Mouse (Mus musculus): Measurements from ENCODE around the gene Piwil4. TPM values are rescaled to one million over a fixed set of nuclear protein-coding genes. Genes with fewer than 3 reads are reported as not detected.

Gene Piwil4
- total and polyA plus RNA-seq, 3 experiments: 0.04 to 0.11 TPM; not detected in 1

- no peak overlapping the region for H3K4me2 ChIP-seq (ENCODE audit: insufficient read depth, low read depth, poor library complexity, severe bottlenecking)
- dilution Hi-C loops (cut with MboI; ENCODE audit: extremely low pct_ligation_motif_present, extremely low pct_unique_long_range_greater_than_20kb, low sequenced_read_pairs): no loop called here
- peak; percentile 62 for DNase-seq (ENCODE audit: extremely low read depth)
- H3K27me3 ChIP-seq (replicated peaks): no peaks in the 10 kb centered on the region
- no peaks in the 10 kb centered on the region for H3K36me3 ChIP-seq (replicated peaks in 1 of 2; ENCODE audit: control insufficient read depth in 1 of 2, insufficient read depth in 1 of 2, low read length in 1 of 2)
- no peaks in the 10 kb centered on the region for H3K4me1 ChIP-seq (ENCODE audit: control insufficient read depth in 1 of 2, insufficient read depth in 2 of 2)
- no peaks in the 10 kb centered on the region for H3K9me3 ChIP-seq (replicated peaks; ENCODE audit: low read length)
- no peak overlapping the region for H3K9ac ChIP-seq (ENCODE audit: insufficient read depth, low read depth)
- TF ChIP-seq RAD21 (IDR thresholded peaks at IDR 0.05; ENCODE audit: low read depth, low read length) (peak; percentile 50), SMC3 (IDR thresholded peaks at IDR 0.05; ENCODE audit: low read depth, low read length) (0 out of 2 replicates have a peak, but pooled peaks have one; percentile 16), CTCF (conservative IDR thresholded peaks at IDR 0.05 in 1 of 2, IDR thresholded peaks at IDR 0.05 in 1 of 2; ENCODE audit: low read depth in 2 of 2, low read length in 2 of 2) (peak; percentile 43 to 60; a peak in 3 of 4 replicates), MXI1 (IDR thresholded peaks at IDR 0.05; ENCODE audit: low read depth, low read length) (no peak)
- in situ Hi-C loops (cut with MboI; ENCODE audit: low pct_ligation_motif_present, low pct_unique_long_range_greater_than_20kb, low sequenced_read_pairs): loop anchor here (25.0 kb wide), 1 partner anchor 811 kb away; no protein-coding TSS in a partner anchor
- no peaks in the 10 kb centered on the region for H3K79me2 ChIP-seq (replicated peaks; ENCODE audit: control insufficient read depth, extremely low read depth, insufficient read depth, poor library complexity, severe bottlenecking)
- no peak overlapping the region for H3K27ac ChIP-seq (ENCODE audit: insufficient read depth, low read depth)
- H3K4me3 ChIP-seq (replicated peaks in 1 of 3; ENCODE audit: low read depth in 2 of 3, low read length in 2 of 3, poor library complexity in 1 of 3): no peak overlapping the region
Observed at GRCm38 (mm10) chr9:14697903-14698302, 42.6 kb downstream of the Piwil4 start.

GRCm38 (mm10) chr9:14689376-14690108 lies 51.0 kb downstream of the Piwil4 start:
- dilution Hi-C loops (cut with MboI; ENCODE audit: extremely low pct_ligation_motif_present, extremely low pct_unique_long_range_greater_than_20kb, low sequenced_read_pairs) (no loop called here), in situ Hi-C loops (cut with MboI; ENCODE audit: low pct_ligation_motif_present, low pct_unique_long_range_greater_than_20kb, low sequenced_read_pairs) (loop anchor here (25.0 kb wide), 1 partner anchor 802 kb away; no protein-coding TSS in a partner anchor)
- Histone ChIP-seq H3K9me3 (replicated peaks; ENCODE audit: low read length) (no peaks in the 10 kb centered on the region), H3K27me3 (replicated peaks) (no peaks in the 10 kb centered on the region), H3K4me1 (ENCODE audit: control insufficient read depth in 1 of 2, insufficient read depth in 2 of 2) (peaks cover 0 to 6% of the 10 kb centered on the region in 2 experiments; a peak in 2 of 4 replicates), H3K4me3 (replicated peaks in 1 of 3; ENCODE audit: low read depth in 2 of 3, low read length in 2 of 3, poor library complexity in 1 of 3) (no peak overlapping the region), H3K79me2 (replicated peaks; ENCODE audit: control insufficient read depth, extremely low read depth, insufficient read depth, poor library complexity, severe bottlenecking) (no peaks in the 10 kb centered on the region), H3K4me2 (ENCODE audit: insufficient read depth, low read depth, poor library complexity, severe bottlenecking) (no peak overlapping the region), H3K9ac (ENCODE audit: insufficient read depth, low read depth) (no peak overlapping the region), H3K36me3 (replicated peaks in 1 of 2; ENCODE audit: control insufficient read depth in 1 of 2, insufficient read depth in 1 of 2, low read length in 1 of 2) (no peaks in the 10 kb centered on the region), H3K27ac (ENCODE audit: insufficient read depth, low read depth) (no peak overlapping the region)
- DNase-seq (ENCODE audit: extremely low read depth): no peak
- TF ChIP-seq MAZ (IDR thresholded peaks at IDR 0.05; ENCODE audit: low read depth, low read length) (no peak), CTCF (conservative IDR thresholded peaks at IDR 0.05 in 1 of 2, IDR thresholded peaks at IDR 0.05 in 1 of 2; ENCODE audit: low read depth in 2 of 2, low read length in 2 of 2) (no peak), TCF12 (IDR thresholded peaks at IDR 0.05; ENCODE audit: low read depth, low read length) (no peak), RCOR1 (conservative IDR thresholded peaks at IDR 0.05; ENCODE audit: low read depth, low read length) (no peak), PAX5 (IDR thresholded peaks at IDR 0.05; ENCODE audit: low read length) (no peak), CHD1 (IDR thresholded peaks at IDR 0.05; ENCODE audit: low read depth, low read length) (no peak)

- no peak for DNase-seq (ENCODE audit: extremely low read depth)
- TF ChIP-seq USF2 (conservative IDR thresholded peaks at IDR 0.05; ENCODE audit: low read depth, low read length) (no peak), MAZ (IDR thresholded peaks at IDR 0.05; ENCODE audit: low read depth, low read length) (no peak), BHLHE40 (IDR thresholded peaks at IDR 0.05; ENCODE audit: low read depth, low read length) (no peak), CHD1 (IDR thresholded peaks at IDR 0.05; ENCODE audit: low read depth, low read length) (no peak), PAX5 (IDR thresholded peaks at IDR 0.05; ENCODE audit: low read length) (no peak), TBP (conservative IDR thresholded peaks at IDR 0.05; ENCODE audit: low read depth, low read length) (no peak), SIN3A (IDR thresholded peaks at IDR 0.05; ENCODE audit: low read length) (no peak), POLR2AphosphoS2 (IDR thresholded peaks at IDR 0.05; ENCODE audit: low read depth, low read length) (no peak), KAT2A (IDR thresholded peaks at IDR 0.05; ENCODE audit: insufficient replicate concordance, low read length) (no peak)
- H3K9me3 ChIP-seq (replicated peaks; ENCODE audit: low read length): no peaks in the 10 kb centered on the region
- in situ Hi-C loops (cut with MboI; ENCODE audit: low pct_ligation_motif_present, low pct_unique_long_range_greater_than_20kb, low sequenced_read_pairs) (loop anchor here (5.0 to 25.0 kb wide), 2 partner anchors 162 to 797 kb away; no protein-coding TSS in a partner anchor), dilution Hi-C loops (cut with MboI; ENCODE audit: extremely low pct_ligation_motif_present, extremely low pct_unique_long_range_greater_than_20kb, low sequenced_read_pairs) (no loop called here)
- no peaks in the 10 kb centered on the region for H3K36me3 ChIP-seq (replicated peaks in 1 of 2; ENCODE audit: control insufficient read depth in 1 of 2, insufficient read depth in 1 of 2, low read length in 1 of 2)
- no peaks in the 10 kb centered on the region for H3K27me3 ChIP-seq (replicated peaks)
- no peak overlapping the region for H3K27ac ChIP-seq (ENCODE audit: insufficient read depth, low read depth)
- H3K79me2 ChIP-seq (replicated peaks; ENCODE audit: control insufficient read depth, extremely low read depth, insufficient read depth, poor library complexity, severe bottlenecking): no peaks in the 10 kb centered on the region
- H3K4me1 ChIP-seq (ENCODE audit: control insufficient read depth in 1 of 2, insufficient read depth in 2 of 2): no peaks in the 10 kb centered on the region
- H3K4me3 ChIP-seq (replicated peaks in 1 of 3; ENCODE audit: low read depth in 2 of 3, low read length in 2 of 3, poor library complexity in 1 of 3): no peak overlapping the region
- H3K9ac ChIP-seq (ENCODE audit: insufficient read depth, low read depth): no peak overlapping the region
- H3K4me2 ChIP-seq (ENCODE audit: insufficient read depth, low read depth, poor library complexity, severe bottlenecking): no peak overlapping the region
Observed at GRCm38 (mm10) chr9:14684363-14684762, 56.2 kb downstream of the Piwil4 start.
